Mouse (Mus musculus) brain, embryonic 14.5 days (tissue): ENCODE data around the gene Trio.

Experiments
- CTCF ChIP-seq: fragments of 200-500 bp; IDR thresholded peaks from 2 replicates; pipeline ENCODE4 v1.5.1; 2012; ENCODE audit warnings: inconsistent platforms, mild to moderate bottlenecking, moderate library complexity, borderline replicate concordance; ENCODE audit not compliant: insufficient read depth, insufficient read length; ENCODE audit errors: extremely low read depth
- POLR2A ChIP-seq: fragments of 200-500 bp; IDR thresholded peaks from 2 replicates; pipeline ENCODE4 v1.6.1; 2012; ENCODE audit warnings: mild to moderate bottlenecking, inconsistent platforms, borderline replicate concordance; ENCODE audit not compliant: poor library complexity, insufficient read depth, insufficient read length, severe bottlenecking; ENCODE audit errors: extremely low read depth

DNA sequence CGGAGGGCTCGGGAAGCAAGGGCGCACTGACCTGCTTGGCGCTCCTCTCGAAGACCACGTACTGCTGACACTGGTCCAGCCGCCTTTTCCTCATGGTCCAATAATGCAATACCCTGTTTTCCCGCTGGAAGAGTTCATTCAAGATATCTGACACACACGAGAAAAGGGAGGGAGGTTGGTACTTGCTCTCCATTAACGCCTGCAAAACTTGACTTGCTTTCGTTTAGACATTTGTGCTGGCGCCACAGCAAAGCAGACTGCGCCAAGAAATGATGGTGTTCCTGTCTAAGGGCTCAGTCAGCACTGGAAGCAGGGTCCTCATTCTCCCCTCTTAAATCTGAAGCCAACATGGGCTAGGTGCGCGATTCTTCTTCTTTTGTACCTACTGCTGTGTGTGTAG, 184.0 kb downstream of the Trio start:
- TF ChIP-seq POLR2A (no peak), CTCF (no peak)
